Mouse (Mus musculus): ENCODE measurements around the gene Gsc2. TPM values are rescaled to one million over a fixed set of nuclear protein-coding genes. Genes with fewer than 3 reads are reported as not detected.

The Gsc2 gene
- polyA plus RNA-seq (2015; fragmentation: Nextera tagmentation; extraction: Ambion mirVana): not detected in 2 replicates

GRCm38 (mm10) chr16:17914307-17915249 lies at the start of gene Gsc2:
Gsc2 (minus strand) TSS chr16:17915059.

GRCm38 (mm10) chr16:17928087-17928580 lies 13.3 kb upstream of the Gsc2 start, which contains the start of gene Slc25a1:
Slc25a1 (minus strand) TSS chr16:17928219.

GRCm38 (mm10) chr16:17911052-17911595 lies 3.7 kb downstream of the Gsc2 start, which contains the start of gene Ess2:
Ess2 (minus strand) TSS chr16:17911348.

GRCm38 (mm10) chr16:17898462-17898861 lies 16.4 kb downstream of the Gsc2 start, which contains the start of the genes Dgcr2 and Tssk2:
Dgcr2 (minus strand) TSS chr16:17898562.
Tssk2 (plus strand) TSS chr16:17898637.

GRCm38 (mm10) chr16:17893923-17894322 lies 20.9 kb downstream of the Gsc2 start, which contains the start of gene Tssk1:
Tssk1 (plus strand) TSS chr16:17894223.

GRCm38 (mm10) chr16:17891567-17891959 lies 23.3 kb downstream of the Gsc2 start, which contains the start of gene Gm20518:
Gm20518 (minus strand) TSS chr16:17891671.

Other genes with a start within 250 kb of the Gsc2 start
- 22.2 and 23.2 TPM in 2 replicates for gene Med15, start 182.2 kb downstream of the Gsc2 start, polyA plus RNA-seq (2015; fragmentation: Nextera tagmentation; extraction: Ambion mirVana)
- 15.6 and 18.8 TPM in 2 replicates for gene Klhl22, start 155.4 kb downstream of the Gsc2 start, polyA plus RNA-seq (2015; fragmentation: Nextera tagmentation; extraction: Ambion mirVana)
- gene Scarf2, start 117.8 kb downstream of the Gsc2 start, polyA plus RNA-seq (2015; fragmentation: Nextera tagmentation; extraction: Ambion mirVana): 7.2 and 9.4 TPM in 2 replicates
- not detected in 2 replicates for gene B830017H08Rik, start 81.9 kb downstream of the Gsc2 start, polyA plus RNA-seq (2015; fragmentation: Nextera tagmentation; extraction: Ambion mirVana)
- gene Car15, start 76.7 kb downstream of the Gsc2 start, polyA plus RNA-seq (2015; fragmentation: Nextera tagmentation; extraction: Ambion mirVana): 0.76 and 1.0 TPM in 2 replicates
- 0.06 TPM in 1 of 2 replicates, not detected in the other for gene Gm20518, start 23.4 kb downstream of the Gsc2 start, polyA plus RNA-seq (2015; fragmentation: Nextera tagmentation; extraction: Ambion mirVana)
- gene Tssk1, start 20.8 kb downstream of the Gsc2 start, polyA plus RNA-seq (2015; fragmentation: Nextera tagmentation; extraction: Ambion mirVana): 0.04 TPM in 1 of 2 replicates, not detected in the other
- gene Dgcr2, start 16.5 kb downstream of the Gsc2 start, polyA plus RNA-seq (2015; fragmentation: Nextera tagmentation; extraction: Ambion mirVana): 22.9 and 26.6 TPM in 2 replicates
- gene Tssk2, start 16.4 kb downstream of the Gsc2 start, polyA plus RNA-seq (2015; fragmentation: Nextera tagmentation; extraction: Ambion mirVana): not detected in 2 replicates
- 15.0 and 15.4 TPM in 2 replicates for gene Ess2, start 3.7 kb downstream of the Gsc2 start, polyA plus RNA-seq (2015; fragmentation: Nextera tagmentation; extraction: Ambion mirVana)
- 46.7 and 48.7 TPM in 2 replicates for gene Slc25a1, start 13.2 kb upstream of the Gsc2 start, polyA plus RNA-seq (2015; fragmentation: Nextera tagmentation; extraction: Ambion mirVana)
- 2.2 and 4.0 TPM in 2 replicates for gene Vpreb2, start 65.4 kb upstream of the Gsc2 start, polyA plus RNA-seq (2015; fragmentation: Nextera tagmentation; extraction: Ambion mirVana)
- gene Dgcr6, start 137.8 kb upstream of the Gsc2 start, polyA plus RNA-seq (2015; fragmentation: Nextera tagmentation; extraction: Ambion mirVana): 40.2 and 45.3 TPM in 2 replicates
- 4.2 and 5.6 TPM in 2 replicates for gene Prodh, start 175.1 kb upstream of the Gsc2 start, polyA plus RNA-seq (2015; fragmentation: Nextera tagmentation; extraction: Ambion mirVana)
- gene Rtn4r, start 212.6 kb upstream of the Gsc2 start, polyA plus RNA-seq (2015; fragmentation: Nextera tagmentation; extraction: Ambion mirVana): 0.25 and 0.43 TPM in 2 replicates

Measured in spleen, postnatal 0 days (tissue).